Mouse (Mus musculus): Measurements from ENCODE around the gene Esp22. TPM values are rescaled to one million over a fixed set of nuclear protein-coding genes. Genes with fewer than 3 reads are reported as not detected.
"Not testable (repeated sequence)": the region's sequence is repeated elsewhere in the genome, so short reads cannot be mapped to it uniquely, and the experiment has no call there.

Esp22 gene
- total RNA-seq (2021), result not detected
- long read RNA-seq, experiment 1, result 0 reads
- long read RNA-seq, experiment 2, result 0 reads

- no peak for DNase-seq (ENCODE audit: low spot score)
Observed at GRCm38 (mm10) chr17:39095034-39095433, at the start of gene Esp22. Esp22 (plus strand) TSS chr17:39095334.

GRCm38 (mm10) chr17:39063641-39064040, 31.5 kb upstream of the Esp22 start:
- DNase-seq (ENCODE audit: low spot score), result no peak

- DNase-seq (ENCODE audit: low spot score), result no peak
Observed at GRCm38 (mm10) chr17:39076937-39077336, 18.2 kb upstream of the Esp22 start, which contains the start of gene Esp23. Esp23 (minus strand) TSS chr17:39077037.

- DNase-seq (ENCODE audit: low spot score), result not testable (repeated sequence)
Observed at GRCm38 (mm10) chr17:39107126-39107525, 12.0 kb downstream of the Esp22 start.

DNA sequence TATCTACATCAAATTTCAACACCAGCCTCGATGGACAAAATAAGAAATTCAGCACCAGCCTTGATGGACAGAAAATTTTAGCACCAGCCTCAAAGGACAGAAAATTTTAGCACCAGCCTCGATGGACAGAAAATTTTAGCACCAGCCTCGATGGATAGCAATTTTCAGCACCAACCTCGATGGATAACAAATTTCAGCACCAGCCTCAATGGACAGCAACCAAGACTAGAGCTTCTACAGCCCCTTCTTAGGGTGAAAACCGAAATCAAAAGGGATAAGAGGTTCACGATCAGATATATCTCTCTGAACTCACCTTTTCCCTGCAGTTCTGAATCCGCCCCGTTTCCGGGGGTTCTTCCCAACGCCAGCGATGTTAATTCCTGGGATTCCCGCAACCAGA, 34.0 kb downstream of the Esp22 start:
- not testable (repeated sequence) for DNase-seq (ENCODE audit: low spot score)

Other genes starting within 250 kb of the Esp22 start
- not detected for gene Esp24, start 58.6 kb upstream of the Esp22 start, total RNA-seq (2021)
- not detected for gene Gm21903, start 52.0 kb upstream of the Esp22 start, total RNA-seq (2021)
- gene Esp23, start 18.3 kb upstream of the Esp22 start, total RNA-seq (2021), result not detected

All from gastrocnemius, adult 18-20 months (tissue).